In the genomic region with DNA sequence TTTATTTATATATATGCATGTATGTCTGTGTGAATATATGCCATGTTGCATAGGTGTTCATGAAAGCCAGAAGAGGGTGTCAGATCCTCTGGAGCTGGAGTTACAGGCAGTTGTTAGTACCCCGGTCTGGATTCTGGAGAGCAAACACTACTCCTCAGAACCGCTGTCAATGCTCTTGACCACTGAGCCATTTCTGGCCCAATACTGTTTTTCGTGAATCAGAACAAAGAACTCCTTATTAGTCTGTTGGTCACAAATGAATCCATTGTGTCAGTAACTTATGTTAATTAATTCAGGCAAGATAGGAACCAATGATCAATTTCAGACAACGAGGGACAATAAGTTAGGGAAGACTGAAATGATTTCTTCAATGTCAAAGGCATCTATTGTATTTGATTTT, we compare ENCODE assay signal across 13 mouse cellular contexts.
"Had no signal": no experiment of that assay in that cellular context is flagged by ENCODE, and none has a peak within 500 bp of the region (broad histone marks: within the 10 kb centered on the region; RNA-seq: fewer than 3 reads in every experiment).

No protein-coding gene starts in this region.

- DNase-seq: gastrocnemius, postnatal 14 days; gastrocnemius, postnatal 36 days; heart, adult 11 months; heart, adult 2 months; heart, postnatal 14 days; heart, postnatal 36 days; kidney, adult 11 months; kidney, adult 2 months; kidney, adult 9 months; kidney, postnatal 14 days; kidney, postnatal 36 days; layer of hippocampus, postnatal 36 days; left cerebral cortex, postnatal 4 days had no signal
